Mouse (Mus musculus) A20 (cell line): ENCODE measurements at regions not wholly inside any gene's neighbourhood (a gene's known extent, or its start where the extent isn't known, plus 50 kb on each side); places are given as distances from the start of the nearest gene placed in this dataset.

Experiments used
- DNase-seq: peaks from one replicate; pipeline ENCODE4 v3.0.0-alpha.2; 2011; ENCODE audit warnings: low read depth, low spot score

- DNase-seq: no peak
These were observed 170.3 kb upstream of the Creb1 start for GRCm38 (mm10) chr1:64361959-64362638.

- no peak for DNase-seq
These were observed 189.2 kb upstream of the Creb1 start for GRCm38 (mm10) chr1:64343268-64343667.

GRCm38 (mm10) chr1:64341596-64341995, 190.8 kb upstream of the Creb1 start:
- no peak for DNase-seq

- no peak for DNase-seq
These were observed 193.9 kb upstream of the Creb1 start for GRCm38 (mm10) chr1:64338575-64338961.

GRCm38 (mm10) chr1:64337619-64338574, 194.5 kb upstream of the Creb1 start:
- no peak for DNase-seq

- no peak for DNase-seq
These were observed 200.9 kb upstream of the Creb1 start for GRCm38 (mm10) chr1:64331566-64331965.

- no peak for DNase-seq
These were observed 201.7 kb upstream of the Creb1 start for GRCm38 (mm10) chr1:64330721-64331120.

GRCm38 (mm10) chr1:64322197-64322596, 200.1 kb upstream of the Klf7 start:
- no peak for DNase-seq

GRCm38 (mm10) chr1:64319155-64319582, 197.1 kb upstream of the Klf7 start:
- DNase-seq: no peak

GRCm38 (mm10) chr1:64318440-64319154, 196.5 kb upstream of the Klf7 start:
- no peak for DNase-seq

- DNase-seq: no peak
These were observed 195.1 kb upstream of the Klf7 start for GRCm38 (mm10) chr1:64317032-64317636.

GRCm38 (mm10) chr1:64311371-64311770, 189.3 kb upstream of the Klf7 start:
- DNase-seq: no peak

- no peak for DNase-seq
These were observed 186.5 kb upstream of the Klf7 start for GRCm38 (mm10) chr1:64308560-64308959.

GRCm38 (mm10) chr1:64308088-64308487, 186.0 kb upstream of the Klf7 start:
- DNase-seq: no peak

GRCm38 (mm10) chr1:64305427-64306213, 183.5 kb upstream of the Klf7 start:
- DNase-seq: no peak

- DNase-seq: peak; percentile 57
These were observed 180.8 kb upstream of the Klf7 start for GRCm38 (mm10) chr1:64302833-64303358.

- no peak for DNase-seq
These were observed 179.5 kb upstream of the Klf7 start for GRCm38 (mm10) chr1:64301530-64302061.

- DNase-seq: no peak
These were observed 179.0 kb upstream of the Klf7 start for GRCm38 (mm10) chr1:64300951-64301529.

- no peak for DNase-seq
These were observed 176.9 kb upstream of the Klf7 start for GRCm38 (mm10) chr1:64298950-64299349.

- no peak for DNase-seq
These were observed 176.1 kb upstream of the Klf7 start for GRCm38 (mm10) chr1:64298188-64298587.
